Mouse (Mus musculus): ENCODE measurements around the gene Abt1.

DNA sequence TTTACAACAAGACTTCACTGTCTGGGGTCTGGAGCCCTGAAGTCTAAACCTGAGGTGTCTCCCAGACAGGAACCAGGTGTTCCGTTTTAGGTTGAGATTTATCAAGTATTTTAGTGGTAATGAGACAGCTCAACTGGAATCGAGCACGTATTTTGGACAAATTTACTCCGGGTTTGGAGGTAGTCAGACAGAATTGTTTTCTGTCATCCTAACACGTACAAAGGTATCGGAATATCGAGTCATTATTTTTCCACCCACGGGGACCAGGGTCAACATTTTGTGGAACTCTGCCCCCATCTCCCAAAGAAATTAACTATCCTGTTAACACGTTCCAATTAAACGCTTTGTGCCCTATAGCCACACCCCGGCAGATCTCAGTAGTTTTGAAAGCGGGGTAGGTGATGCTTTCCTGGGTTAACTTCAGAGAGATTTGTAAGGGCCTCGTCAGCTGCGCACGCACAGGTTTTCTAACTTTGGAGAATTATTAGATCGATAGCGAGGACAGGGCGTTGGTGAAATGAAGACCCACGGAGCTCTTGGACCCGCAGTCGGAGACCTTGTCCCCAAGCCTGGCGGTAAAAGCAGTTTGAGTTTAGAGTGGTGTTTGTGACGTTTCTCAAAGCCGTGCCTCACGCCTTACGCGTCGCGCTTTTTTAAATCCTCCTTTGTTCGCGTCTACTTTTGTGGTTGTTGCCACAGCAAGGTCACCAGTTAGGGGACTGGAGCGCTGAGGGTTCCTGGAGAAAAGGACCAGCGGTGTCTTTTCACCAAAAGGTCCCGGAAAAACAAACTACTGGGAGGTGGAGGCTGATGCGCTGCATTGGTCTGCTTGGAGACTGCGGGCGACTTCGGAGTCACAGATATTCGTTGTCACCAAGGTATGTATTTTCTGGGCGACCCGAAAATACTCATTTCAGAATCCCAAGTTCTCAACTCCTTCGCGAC, 28.1 kb downstream of the Abt1 start:
- TF ChIP-seq CTCF (IDR thresholded peaks at IDR 0.05; ENCODE audit: borderline replicate concordance, extremely low read depth, insufficient read depth, insufficient read length) = no peak
- TF ChIP-seq POLR2A (IDR thresholded peaks at IDR 0.05; ENCODE audit: borderline replicate concordance, extremely low read depth, insufficient read depth, insufficient read length, poor library complexity, severe bottlenecking) = no peak

Data from brain, embryonic 14.5 days (tissue).